In the genomic region with DNA sequence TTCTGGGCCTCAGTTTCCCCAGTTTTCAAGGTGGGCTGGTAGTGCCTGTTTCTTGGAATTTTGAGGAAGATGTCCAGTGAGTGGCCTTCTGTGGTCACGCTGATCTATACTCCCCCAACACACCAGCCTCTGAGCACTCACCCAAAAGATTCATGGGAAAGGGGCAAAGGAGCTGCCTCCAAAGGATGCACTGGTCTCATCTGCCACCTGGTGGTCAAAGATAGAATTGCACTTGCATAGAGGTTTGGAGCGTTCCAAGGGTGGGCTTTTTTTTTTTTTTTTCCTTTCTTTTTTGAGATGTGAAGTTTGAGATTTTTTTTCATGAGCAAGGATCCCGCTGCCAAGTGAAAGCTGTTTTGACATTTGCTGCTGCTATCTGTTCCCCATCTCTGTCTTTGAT, we compare ENCODE assay signal across 9 mouse cellular contexts. TPM values are rescaled to one million over a fixed set of nuclear protein-coding genes. Genes with fewer than 3 reads are reported as not detected.
A peak's percentile ranks its signal among the peaks of the same experiment; 100 is the strongest.
DNase-seq lines count a peak whose midpoint lies in the region; ATAC-seq and TF ChIP-seq lines count a peak whose summit lies in the region.
"Had no signal": no experiment of that assay in that cellular context is flagged by ENCODE, and none has a peak within 500 bp of the region (broad histone marks: within the 10 kb centered on the region; RNA-seq: fewer than 3 reads in every experiment).

No protein-coding gene starts in this region.

- TF ChIP-seq POLR2A in kidney, adult 2 months (IDR thresholded peaks at IDR 0.05; ENCODE audit: low read depth, low read length) = no peak

- H3K9me3 ChIP-seq in forebrain, embryonic 12.5 days = no peaks in the 10 kb centered on the region
- H3K9me3 ChIP-seq in liver, postnatal 0 days (ENCODE audit: low read length) = no peaks in the 10 kb centered on the region
- H3K9me3 ChIP-seq in neural tube, embryonic 14.5 days (ENCODE audit: control insufficient read depth, low read length) = no peaks in the 10 kb centered on the region
- H3K9me3 ChIP-seq: megakaryocyte, embryonic 14.5 days had no signal

- H3K27ac ChIP-seq in forebrain, embryonic 12.5 days = no peak overlapping the region
- no peak overlapping the region for H3K27ac ChIP-seq in kidney, adult 2 months (ENCODE audit: insufficient read depth, low read depth, low read length)
- H3K27ac ChIP-seq in liver, postnatal 0 days (ENCODE audit: low read depth) = no peak overlapping the region
- H3K27ac ChIP-seq in neural tube, embryonic 14.5 days (ENCODE audit: low read depth, low read length) = no peak overlapping the region

- 3% methylated on average over 3 of the region's 3 CpGs for WGBS in forebrain, embryonic 12.5 days
- 1% methylated on average over 3 of the region's 3 CpGs for WGBS in kidney, adult 2 months
- WGBS in liver, postnatal 0 days (ENCODE audit: insufficient replicate concordance) = 0% methylated on average over 3 of the region's 3 CpGs
- WGBS in neural tube, embryonic 14.5 days = 4% methylated on average over 3 of the region's 3 CpGs

- no peaks in the 10 kb centered on the region for H3K36me3 ChIP-seq in forebrain, embryonic 12.5 days (replicated peaks)
- no peaks in the 10 kb centered on the region for H3K36me3 ChIP-seq in kidney, adult 2 months (ENCODE audit: control insufficient read depth, insufficient read depth, low read length)
- no peaks in the 10 kb centered on the region for H3K36me3 ChIP-seq in liver, postnatal 0 days (replicated peaks; ENCODE audit: insufficient read depth, low read length)
- H3K36me3 ChIP-seq in neural tube, embryonic 14.5 days (ENCODE audit: control insufficient read depth, insufficient read depth, low read length) = no peaks in the 10 kb centered on the region

- H3K4me3 ChIP-seq in forebrain, embryonic 12.5 days (replicated peaks) = no peak overlapping the region
- no peak overlapping the region for H3K4me3 ChIP-seq in kidney, adult 2 months (ENCODE audit: insufficient read depth, low read depth, low read length)
- H3K4me3 ChIP-seq in liver, postnatal 0 days (ENCODE audit: low read depth, low read length) = no peak overlapping the region
- no peak overlapping the region for H3K4me3 ChIP-seq in neural tube, embryonic 14.5 days (ENCODE audit: low read depth, low read length)
- H3K4me3 ChIP-seq: megakaryocyte, embryonic 14.5 days had no signal

- TF ChIP-seq CTCF in kidney, adult 2 months (conservative IDR thresholded peaks at IDR 0.05; ENCODE audit: insufficient read depth, insufficient read length, low read depth, low read length) = peak; percentile 92
- TF ChIP-seq CTCF in liver, postnatal 0 days (IDR thresholded peaks at IDR 0.05; ENCODE audit: low read depth) = peak; percentile 95

- H3K4me2 ChIP-seq in forebrain, embryonic 12.5 days = no peak overlapping the region
- no peak overlapping the region for H3K4me2 ChIP-seq in liver, postnatal 0 days (ENCODE audit: low read depth, low read length)
- no peak overlapping the region for H3K4me2 ChIP-seq in neural tube, embryonic 14.5 days (ENCODE audit: low read depth, low read length)

- DNase-seq in ovary, postnatal 14 days (ENCODE audit: low spot score) = peak; percentile 76
- no peak for DNase-seq in ovary, postnatal 10 days (ENCODE audit: low spot score)
- peak; percentile 44 for DNase-seq in c-Kit-negative CD71-positive TER-119-positive erythroid progenitor cells, embryonic 14.5 days (ENCODE audit: low read depth, low spot score)
- DNase-seq in kidney, adult 2 months = peak; percentile 72
- DNase-seq in liver, postnatal 0 days = peak; percentile 73
- peak; percentile 79 for DNase-seq in thymus, postnatal 25 days

- ATAC-seq in forebrain, embryonic 12.5 days (ENCODE audit: low FRiP score) = peak; percentile 59; the same call in 1 of the 2 replicates
- no peak for ATAC-seq in liver, postnatal 0 days
- ATAC-seq in neural tube, embryonic 14.5 days (ENCODE audit: low read depth) = peak; percentile 64

- H3K4me1 ChIP-seq in forebrain, embryonic 12.5 days = peaks cover 4% of the 10 kb centered on the region; the same call in 1 of the 2 replicates
- peaks cover 7% of the 10 kb centered on the region; the same call in 1 of the 2 replicates for H3K4me1 ChIP-seq in kidney, adult 2 months (ENCODE audit: control insufficient read depth, insufficient read depth, low read length)
- peaks cover 11% of the 10 kb centered on the region for H3K4me1 ChIP-seq in liver, postnatal 0 days (ENCODE audit: insufficient read depth)
- no peaks in the 10 kb centered on the region for H3K4me1 ChIP-seq in neural tube, embryonic 14.5 days (ENCODE audit: control insufficient read depth, insufficient read depth, low read length)

- TF ChIP-seq EP300 in liver, postnatal 0 days (IDR thresholded peaks at IDR 0.05; ENCODE audit: low read depth) = no peak

- 0 out of 2 replicates have a peak, but pooled peaks cover 5% of the 10 kb centered on the region for H3K27me3 ChIP-seq in forebrain, embryonic 12.5 days
- no peaks in the 10 kb centered on the region for H3K27me3 ChIP-seq in kidney, adult 2 months (replicated peaks; ENCODE audit: control insufficient read depth, insufficient read depth, low read length)
- H3K27me3 ChIP-seq in liver, postnatal 0 days (ENCODE audit: insufficient read depth, low read length) = no peaks in the 10 kb centered on the region
- H3K27me3 ChIP-seq in neural tube, embryonic 14.5 days (ENCODE audit: control insufficient read depth, insufficient read depth, low read length) = no peaks in the 10 kb centered on the region

- H3K9ac ChIP-seq in forebrain, embryonic 12.5 days = no peak overlapping the region
- H3K9ac ChIP-seq in liver, postnatal 0 days (replicated peaks) = no peak overlapping the region
- H3K9ac ChIP-seq in neural tube, embryonic 14.5 days (replicated peaks; ENCODE audit: low read depth, low read length) = no peak overlapping the region

RNA-seq across cellular contexts. Expression of a gene that starts 10.8 kb away (rescaled TPM):
- 1.6 and 1.8 TPM in 2 replicates for polyA plus RNA-seq in forebrain, embryonic 12.5 days (2016; fragmentation: Nextera tagmentation; extraction: Ambion mirVana)
- 1.5 and 1.8 TPM in 2 replicates for polyA plus RNA-seq in kidney, adult 2 months (2012; rRNA removed)
- 0.31 and 0.47 TPM in 2 replicates for polyA plus RNA-seq in liver, postnatal 0 days (2015; fragmentation: Nextera tagmentation; extraction: Ambion mirVana)
- 8.7 and 10.6 TPM in 2 replicates for polyA plus RNA-seq in neural tube, embryonic 14.5 days (2014; fragmentation: Nextera tagmentation; extraction: Ambion mirVana)

RNA-seq across cellular contexts. Expression of a gene that starts 28.9 kb away (rescaled TPM):
- polyA plus RNA-seq in forebrain, embryonic 12.5 days (2016; fragmentation: Nextera tagmentation; extraction: Ambion mirVana) = 120 and 126 TPM in 2 replicates
- polyA plus RNA-seq in kidney, adult 2 months (2012; rRNA removed) = 70.2 and 72.7 TPM in 2 replicates
- polyA plus RNA-seq in liver, postnatal 0 days (2015; fragmentation: Nextera tagmentation; extraction: Ambion mirVana) = 21.1 and 23.5 TPM in 2 replicates
- polyA plus RNA-seq in neural tube, embryonic 14.5 days (2014; fragmentation: Nextera tagmentation; extraction: Ambion mirVana) = 86.5 and 94.9 TPM in 2 replicates

RNA-seq across cellular contexts. Expression of a gene that starts 33.4 kb away (rescaled TPM):
- 0.26 TPM in 1 of 2 replicates, not detected in the other for polyA plus RNA-seq in forebrain, embryonic 12.5 days (2016; fragmentation: Nextera tagmentation; extraction: Ambion mirVana)
- polyA plus RNA-seq in kidney, adult 2 months (2012; rRNA removed) = 0.09 and 0.16 TPM in 2 replicates
- polyA plus RNA-seq in liver, postnatal 0 days (2015; fragmentation: Nextera tagmentation; extraction: Ambion mirVana) = 0.49 TPM in 1 of 2 replicates, not detected in the other
- polyA plus RNA-seq in neural tube, embryonic 14.5 days (2014; fragmentation: Nextera tagmentation; extraction: Ambion mirVana) = 0.17 and 0.22 TPM in 2 replicates

RNA-seq across cellular contexts. Expression of a gene that starts 40.6 kb away (rescaled TPM):
- 5.3 and 5.4 TPM in 2 replicates for polyA plus RNA-seq in forebrain, embryonic 12.5 days (2016; fragmentation: Nextera tagmentation; extraction: Ambion mirVana)
- 21.7 and 25.7 TPM in 2 replicates for polyA plus RNA-seq in kidney, adult 2 months (2012; rRNA removed)
- 1.1 and 1.2 TPM in 2 replicates for polyA plus RNA-seq in liver, postnatal 0 days (2015; fragmentation: Nextera tagmentation; extraction: Ambion mirVana)
- 5.9 and 9.0 TPM in 2 replicates for polyA plus RNA-seq in neural tube, embryonic 14.5 days (2014; fragmentation: Nextera tagmentation; extraction: Ambion mirVana)
